Mouse (Mus musculus): ENCODE data around the gene Osbp2. TPM values are rescaled to one million over a fixed set of nuclear protein-coding genes. Genes with fewer than 3 reads are reported as not detected.

Gene Osbp2
- polyA plus RNA-seq, 1 experiment = 2.1 TPM

DNA sequence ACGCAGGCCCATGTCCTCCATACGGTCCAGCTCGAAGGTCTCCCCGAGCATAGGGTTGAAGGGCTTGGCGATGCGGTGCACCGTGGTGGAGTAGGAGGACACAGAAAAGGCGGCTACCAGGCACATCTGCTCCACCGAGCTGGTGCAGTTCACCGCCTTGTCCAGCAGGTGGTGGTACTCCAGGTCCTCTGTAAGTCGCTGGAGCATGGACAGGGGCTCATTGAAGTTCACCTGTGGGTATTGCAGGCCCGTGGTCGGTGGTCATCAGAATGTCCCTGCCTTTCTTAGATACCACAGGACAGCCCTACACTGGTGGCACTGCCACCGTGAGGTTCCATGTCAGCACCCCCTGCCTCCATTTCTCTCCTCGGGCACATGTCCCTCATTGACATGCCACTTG, 149.2 kb downstream of the Osbp2 start:
- peak; percentile 94 for TF ChIP-seq CTCF (IDR thresholded peaks at IDR 0.05; ENCODE audit: control insufficient read depth, insufficient read depth, insufficient read length)
- no peak for TF ChIP-seq MYOD1 (IDR thresholded peaks at IDR 0.05; ENCODE audit: control insufficient read depth, insufficient read length, low read depth)
- Histone ChIP-seq H3K27me3 (ENCODE audit: control insufficient read depth, insufficient read depth, insufficient read length) (peaks cover 13% of the 10 kb centered on the region), H3K79me2 (ENCODE audit: control insufficient read depth, insufficient read depth) (no peaks in the 10 kb centered on the region), H3K36me3 (ENCODE audit: control insufficient read depth, insufficient read depth) (no peaks in the 10 kb centered on the region), H3K4me3 (ENCODE audit: insufficient read depth, poor library complexity, severe bottlenecking) (no peak overlapping the region), H3K79me3 (ENCODE audit: low read depth) (no peaks in the 10 kb centered on the region), H3ac (ENCODE audit: control insufficient read depth, insufficient read length, low read depth) (no peak overlapping the region)

- no peak for TF ChIP-seq FOSL1 (IDR thresholded peaks at IDR 0.05; ENCODE audit: insufficient read depth, low read length, poor library complexity, severe bottlenecking)
- Histone ChIP-seq H3K36me3 (ENCODE audit: control insufficient read depth, insufficient read depth) (no peaks in the 10 kb centered on the region), H3K4me3 (ENCODE audit: insufficient read depth, poor library complexity, severe bottlenecking) (no peak overlapping the region), H3K79me3 (ENCODE audit: low read depth) (no peaks in the 10 kb centered on the region), H3ac (ENCODE audit: control insufficient read depth, insufficient read length, low read depth) (no peak overlapping the region), H3K79me2 (ENCODE audit: control insufficient read depth, insufficient read depth) (no peaks in the 10 kb centered on the region), H3K27me3 (ENCODE audit: control insufficient read depth, insufficient read depth, insufficient read length) (peaks cover 3% of the 10 kb centered on the region)
Observed at GRCm38 (mm10) chr11:3710203-3710602, 153.5 kb downstream of the Osbp2 start.

DNA sequence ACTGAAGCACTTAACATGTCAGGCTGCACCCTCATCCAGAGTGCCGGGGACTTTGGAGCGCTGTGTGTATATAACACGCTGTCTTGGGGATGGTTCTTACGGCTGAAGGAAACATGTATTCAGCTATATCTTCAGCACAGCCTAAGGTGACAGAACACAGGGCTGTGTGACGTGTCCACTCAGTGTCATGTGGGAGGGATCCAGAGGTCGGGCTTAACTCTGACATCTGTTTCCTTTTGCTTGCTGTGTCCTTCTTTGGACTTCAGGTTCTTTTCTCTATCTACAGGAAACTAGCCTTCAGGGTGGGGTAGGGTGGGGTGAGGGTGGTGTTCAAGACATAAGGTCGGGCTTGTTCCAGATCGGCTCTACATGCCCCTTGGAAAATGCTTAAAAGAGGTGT, 156.6 kb downstream of the Osbp2 start:
- Histone ChIP-seq H3K27me3 (ENCODE audit: control insufficient read depth, insufficient read depth, insufficient read length) (peaks cover 3% of the 10 kb centered on the region), H3K4me3 (ENCODE audit: insufficient read depth, poor library complexity, severe bottlenecking) (no peak overlapping the region), H3K79me2 (ENCODE audit: control insufficient read depth, insufficient read depth) (no peaks in the 10 kb centered on the region), H3ac (ENCODE audit: control insufficient read depth, insufficient read length, low read depth) (no peak overlapping the region), H3K36me3 (ENCODE audit: control insufficient read depth, insufficient read depth) (no peaks in the 10 kb centered on the region), H3K79me3 (ENCODE audit: low read depth) (no peaks in the 10 kb centered on the region)
- no peak for TF ChIP-seq FOSL1 (IDR thresholded peaks at IDR 0.05; ENCODE audit: insufficient read depth, low read length, poor library complexity, severe bottlenecking)
- TF ChIP-seq CEBPB (IDR thresholded peaks at IDR 0.05; ENCODE audit: low read depth) = no peak
- TF ChIP-seq CTCF (IDR thresholded peaks at IDR 0.05; ENCODE audit: control insufficient read depth, insufficient read depth, insufficient read length) = no peak
- no peak for TF ChIP-seq USF1 (IDR thresholded peaks at IDR 0.05; ENCODE audit: low read depth)
- no peak for TF ChIP-seq MAX (IDR thresholded peaks at IDR 0.05)
- no peak for TF ChIP-seq MYOG (IDR thresholded peaks at IDR 0.05; ENCODE audit: control insufficient read depth, extremely low read depth, insufficient read length)
- no peak for TF ChIP-seq MYOD1 (IDR thresholded peaks at IDR 0.05; ENCODE audit: control insufficient read depth, insufficient read length, low read depth)

- Histone ChIP-seq H3K79me3 (ENCODE audit: low read depth) (no peaks in the 10 kb centered on the region), H3K79me2 (ENCODE audit: control insufficient read depth, insufficient read depth) (no peaks in the 10 kb centered on the region), H3ac (ENCODE audit: control insufficient read depth, insufficient read length, low read depth) (no peak overlapping the region), H3K27me3 (ENCODE audit: control insufficient read depth, insufficient read depth, insufficient read length) (peaks cover 3% of the 10 kb centered on the region), H3K36me3 (ENCODE audit: control insufficient read depth, insufficient read depth) (no peaks in the 10 kb centered on the region), H3K4me3 (ENCODE audit: insufficient read depth, poor library complexity, severe bottlenecking) (no peak overlapping the region)
- TF ChIP-seq MYOG (IDR thresholded peaks at IDR 0.05; ENCODE audit: control insufficient read depth, extremely low read depth, insufficient read length) = no peak
- no peak for TF ChIP-seq MAX (IDR thresholded peaks at IDR 0.05)
- TF ChIP-seq CEBPB (IDR thresholded peaks at IDR 0.05; ENCODE audit: low read depth) = no peak
- no peak for TF ChIP-seq CTCF (IDR thresholded peaks at IDR 0.05; ENCODE audit: control insufficient read depth, insufficient read depth, insufficient read length)
- TF ChIP-seq USF1 (IDR thresholded peaks at IDR 0.05; ENCODE audit: low read depth) = no peak
- no peak for TF ChIP-seq FOSL1 (IDR thresholded peaks at IDR 0.05; ENCODE audit: insufficient read depth, low read length, poor library complexity, severe bottlenecking)
- no peak for TF ChIP-seq MYOD1 (IDR thresholded peaks at IDR 0.05; ENCODE audit: control insufficient read depth, insufficient read length, low read depth)
Observed at GRCm38 (mm10) chr11:3704404-3704803, 159.3 kb downstream of the Osbp2 start.

DNA sequence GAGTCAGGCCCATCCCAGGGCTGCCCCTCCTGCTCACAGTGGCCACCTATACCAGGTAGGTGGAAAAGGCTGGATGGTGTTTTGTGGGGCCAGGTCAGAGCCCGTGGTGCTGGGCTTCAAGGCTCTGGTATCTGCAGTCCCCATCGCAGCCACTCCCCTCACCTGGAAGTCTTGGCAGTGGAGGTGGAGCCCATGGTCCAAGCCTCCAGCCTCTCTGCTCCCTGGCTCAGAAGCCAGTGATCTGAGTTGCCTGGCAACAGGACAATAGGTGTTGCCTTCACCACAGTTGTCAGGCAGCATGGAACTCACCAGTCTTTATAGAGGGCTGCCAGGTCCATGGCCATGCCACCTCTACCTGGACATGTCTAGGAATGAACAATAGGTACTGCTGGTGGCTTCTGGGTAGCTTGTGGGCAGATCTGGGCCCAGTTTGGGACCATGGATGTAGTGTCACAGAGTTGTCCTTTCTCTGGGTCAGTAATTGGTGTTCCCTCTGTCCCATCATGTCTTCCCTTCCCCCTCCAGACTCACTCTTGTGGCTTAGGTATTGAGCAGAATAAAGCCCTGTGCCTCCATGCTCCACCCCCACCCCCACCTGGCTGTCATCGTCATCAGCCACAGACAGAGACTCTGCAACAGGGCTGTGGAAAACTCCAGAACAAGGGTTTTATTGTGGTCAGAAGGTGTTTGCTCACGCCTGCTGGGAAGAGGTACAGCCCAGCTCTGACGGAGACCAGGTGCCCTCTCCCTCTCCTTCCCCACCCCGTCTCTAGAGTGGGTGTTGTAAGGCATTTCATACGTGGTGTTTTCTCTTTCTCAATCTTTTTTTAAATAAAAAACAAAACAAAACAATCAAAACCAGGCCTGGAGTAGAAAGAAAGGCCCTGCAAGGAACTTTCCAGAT, 160.4 kb downstream of the Osbp2 start:
- Histone ChIP-seq H3ac (ENCODE audit: control insufficient read depth, insufficient read length, low read depth) (no peak overlapping the region), H3K36me3 (ENCODE audit: control insufficient read depth, insufficient read depth) (no peaks in the 10 kb centered on the region), H3K27me3 (ENCODE audit: control insufficient read depth, insufficient read depth, insufficient read length) (peaks cover 3% of the 10 kb centered on the region), H3K79me2 (ENCODE audit: control insufficient read depth, insufficient read depth) (no peaks in the 10 kb centered on the region), H3K4me3 (ENCODE audit: insufficient read depth, poor library complexity, severe bottlenecking) (no peak overlapping the region), H3K79me3 (ENCODE audit: low read depth) (no peaks in the 10 kb centered on the region)
- TF ChIP-seq MYOD1 (IDR thresholded peaks at IDR 0.05; ENCODE audit: control insufficient read depth, insufficient read length, low read depth) = no peak
- no peak for TF ChIP-seq CEBPB (IDR thresholded peaks at IDR 0.05; ENCODE audit: low read depth)
- TF ChIP-seq CTCF (IDR thresholded peaks at IDR 0.05; ENCODE audit: control insufficient read depth, insufficient read depth, insufficient read length) = no peak
- no peak for TF ChIP-seq MYOG (IDR thresholded peaks at IDR 0.05; ENCODE audit: control insufficient read depth, extremely low read depth, insufficient read length)
- TF ChIP-seq FOSL1 (IDR thresholded peaks at IDR 0.05; ENCODE audit: insufficient read depth, low read length, poor library complexity, severe bottlenecking) = no peak
- no peak for TF ChIP-seq USF1 (IDR thresholded peaks at IDR 0.05; ENCODE audit: low read depth)
- TF ChIP-seq MAX (IDR thresholded peaks at IDR 0.05) = no peak

DNA sequence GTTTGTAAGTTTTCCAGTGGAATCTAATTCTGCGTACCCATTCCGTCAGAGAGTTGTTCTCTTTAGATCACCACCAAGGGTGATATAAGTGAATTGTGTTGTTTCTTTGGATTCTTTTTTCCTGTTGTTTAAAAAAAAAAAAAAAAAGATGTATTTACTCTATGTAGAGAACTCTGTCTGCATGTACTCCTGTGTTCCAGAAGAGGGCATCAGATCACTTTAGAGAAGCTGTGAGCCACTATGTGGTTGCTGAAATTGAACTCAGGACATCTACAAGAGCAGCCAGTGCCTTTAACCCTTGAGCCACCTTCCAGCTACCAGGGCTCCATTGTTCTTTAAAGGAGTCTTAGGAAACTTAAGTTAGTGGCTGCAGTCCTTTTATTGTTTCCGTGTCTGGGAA, 166.3 kb downstream of the Osbp2 start:
- TF ChIP-seq CEBPB (IDR thresholded peaks at IDR 0.05; ENCODE audit: low read depth) (no peak), USF1 (IDR thresholded peaks at IDR 0.05; ENCODE audit: low read depth) (no peak), MAX (IDR thresholded peaks at IDR 0.05) (no peak), FOSL1 (IDR thresholded peaks at IDR 0.05; ENCODE audit: insufficient read depth, low read length, poor library complexity, severe bottlenecking) (no peak), MYOG (IDR thresholded peaks at IDR 0.05; ENCODE audit: control insufficient read depth, extremely low read depth, insufficient read length) (no peak), MYOD1 (IDR thresholded peaks at IDR 0.05; ENCODE audit: control insufficient read depth, insufficient read length, low read depth) (no peak), CTCF (IDR thresholded peaks at IDR 0.05; ENCODE audit: control insufficient read depth, insufficient read depth, insufficient read length) (no peak)
- H3K4me3 ChIP-seq (ENCODE audit: insufficient read depth, poor library complexity, severe bottlenecking) = no peak overlapping the region

More for the DNA sequence above, 166.3 kb downstream of the Osbp2 start:
- H3K36me3 ChIP-seq (ENCODE audit: control insufficient read depth, insufficient read depth) = no peaks in the 10 kb centered on the region
- no peaks in the 10 kb centered on the region for H3K79me3 ChIP-seq (ENCODE audit: low read depth)
- no peak overlapping the region for H3ac ChIP-seq (ENCODE audit: control insufficient read depth, insufficient read length, low read depth)
- H3K79me2 ChIP-seq (ENCODE audit: control insufficient read depth, insufficient read depth) = no peaks in the 10 kb centered on the region
- no peaks in the 10 kb centered on the region for H3K27me3 ChIP-seq (ENCODE audit: control insufficient read depth, insufficient read depth, insufficient read length)

Measured in C2C12 (cell line).